Mouse (Mus musculus) layer of hippocampus, postnatal 10 days (tissue): ENCODE results near the gene Opcml. TPM values are rescaled to one million over a fixed set of nuclear protein-coding genes. Genes with fewer than 3 reads are reported as not detected.

ENCODE experiments used
- DNase-seq, 2 experiments: peaks; one replicate each; pipeline ENCODE4 v3.0.0; 2021; ENCODE audit warnings: low spot score in 2 of 2
- total RNA-seq, 2 experiments: library from RNA; stranded (reverse); gene quantifications; 2 replicates each; pipeline ENCODE4 v1.2.3; 2021

Gene Opcml
- total RNA-seq, 2 experiments from 2014 or later = 363 to 385 TPM

- no peak for DNase-seq
Observed at GRCm38 (mm10) chr9:28731811-28732602, 941.4 kb downstream of the Opcml start.

DNA sequence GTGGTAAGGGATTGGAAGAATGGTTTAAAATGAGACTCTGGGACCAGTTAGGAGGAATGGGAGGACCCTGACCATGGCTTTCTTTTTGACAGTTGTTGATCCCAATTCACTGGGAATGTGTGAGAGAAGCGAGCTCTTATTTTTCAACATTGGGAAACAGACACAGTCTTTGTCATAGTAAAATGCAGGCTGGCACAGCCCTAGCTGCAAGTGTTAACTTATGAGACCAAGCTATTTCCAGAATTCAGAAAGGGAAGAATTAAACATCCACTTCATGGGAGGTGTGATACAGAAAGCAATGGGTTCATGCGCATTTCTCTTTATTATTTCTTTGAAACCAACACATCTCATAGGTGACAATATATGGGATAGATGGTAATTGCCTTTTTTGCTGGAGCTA lies 947.4 kb downstream of the Opcml start:
- DNase-seq = no peak

- peak in 1 of 2 experiments; percentile 16 for DNase-seq
Observed at GRCm38 (mm10) chr9:28738451-28738860, 947.9 kb downstream of the Opcml start.

- no peak for DNase-seq
Observed at GRCm38 (mm10) chr9:28744771-28745170, 954.2 kb downstream of the Opcml start.

GRCm38 (mm10) chr9:28748902-28749301 lies 958.3 kb downstream of the Opcml start:
- DNase-seq = peak; percentile 10 to 24

DNA sequence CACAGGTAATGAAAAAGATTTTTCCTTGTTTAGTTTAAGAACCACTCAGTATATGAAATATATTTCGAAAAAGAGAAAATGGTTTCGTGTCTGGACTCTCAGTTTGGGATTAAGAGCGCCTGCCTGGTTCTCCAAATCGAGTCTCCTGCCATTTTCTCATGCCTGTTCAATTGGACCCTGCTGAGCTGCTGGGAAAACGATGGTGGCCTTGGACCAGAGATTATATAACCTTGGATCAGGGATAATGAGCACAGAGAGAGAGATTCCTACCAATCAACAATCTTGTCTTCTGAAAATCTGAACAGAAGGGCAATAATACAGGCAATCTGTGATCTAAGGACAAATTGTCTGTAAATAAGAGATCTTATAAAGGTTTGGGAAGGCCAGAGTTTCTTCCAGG lies 962.3 kb downstream of the Opcml start:
- DNase-seq = no peak

GRCm38 (mm10) chr9:28756841-28757451 lies 966.4 kb downstream of the Opcml start:
- no peak for DNase-seq

GRCm38 (mm10) chr9:28761460-28761859 lies 970.9 kb downstream of the Opcml start:
- no peak for DNase-seq

GRCm38 (mm10) chr9:28764149-28764548 lies 973.6 kb downstream of the Opcml start:
- DNase-seq = no peak

GRCm38 (mm10) chr9:28776517-28777503 lies 986.2 kb downstream of the Opcml start:
- no peak for DNase-seq

DNA sequence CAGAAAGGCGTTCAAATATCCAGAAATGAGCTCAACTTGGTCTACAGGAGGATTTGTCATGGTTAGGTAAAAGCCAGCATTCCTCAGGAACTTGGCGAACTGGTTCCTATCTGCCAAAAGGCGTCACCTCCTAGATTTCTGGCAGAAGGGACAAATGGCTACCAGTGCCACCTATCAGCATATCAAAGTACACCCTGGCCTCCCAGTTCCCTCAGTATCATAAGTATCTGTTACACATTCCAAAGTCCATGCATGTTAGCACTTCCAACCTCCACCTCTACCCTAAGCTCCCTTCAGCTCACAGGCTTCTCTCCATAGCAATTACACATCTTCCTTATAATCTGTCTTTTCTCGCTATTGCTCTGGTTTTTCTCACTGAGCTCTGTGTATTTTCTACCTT lies 993.3 kb downstream of the Opcml start:
- no peak for DNase-seq

- DNase-seq = no peak
Observed at GRCm38 (mm10) chr9:28789439-28789838, 998.9 kb downstream of the Opcml start.

DNA sequence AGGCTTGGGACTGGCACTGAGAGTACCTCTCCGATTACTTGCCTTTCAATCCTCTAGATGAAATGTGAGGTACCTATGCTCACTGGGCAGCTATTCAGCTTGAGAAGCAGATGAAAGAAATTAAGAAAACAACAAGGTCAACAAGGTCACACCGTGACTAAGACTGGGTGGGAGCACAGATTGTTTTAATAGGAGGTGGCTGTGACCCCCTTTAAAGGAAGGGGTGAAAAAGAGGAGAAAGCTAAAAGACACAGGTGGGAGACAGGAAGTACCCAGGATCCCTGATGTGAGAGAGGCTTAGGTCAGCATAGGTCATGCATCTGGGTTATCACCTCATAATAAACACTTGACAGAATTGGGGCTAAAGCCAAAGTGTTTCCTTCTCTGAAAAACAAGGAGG lies 1009.5 kb downstream of the Opcml start:
- DNase-seq = no peak

GRCm38 (mm10) chr9:28806666-28807065 lies 1016.1 kb downstream of the Opcml start:
- DNase-seq = no peak

- DNase-seq = peak in 1 of 2 experiments; percentile 25
Observed at GRCm38 (mm10) chr9:28822060-28822459, 1031.5 kb downstream of the Opcml start.

- DNase-seq = no peak
Observed at GRCm38 (mm10) chr9:28822466-28822865, 1031.9 kb downstream of the Opcml start.

DNA sequence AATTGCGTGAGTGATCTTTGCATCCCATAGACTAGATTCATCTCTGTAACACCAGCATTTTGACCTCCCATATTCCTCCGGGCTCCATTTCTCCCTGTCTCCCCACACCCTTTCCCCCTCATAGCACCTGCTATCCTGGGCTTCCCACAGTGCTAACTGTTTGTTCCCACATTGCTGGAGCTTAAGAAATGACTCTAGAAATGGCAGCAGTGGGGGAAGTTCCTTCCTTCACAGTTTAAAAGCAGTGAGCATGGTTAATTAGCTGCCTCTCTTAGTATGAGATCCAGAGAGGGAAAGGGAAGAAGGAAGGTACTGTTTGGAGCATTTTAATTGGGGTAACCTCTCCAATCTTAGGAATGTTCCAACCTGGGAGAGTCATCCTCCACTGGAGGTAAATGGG lies 1035.2 kb downstream of the Opcml start:
- no peak for DNase-seq

GRCm38 (mm10) chr9:28845961-28846570 lies 1055.5 kb downstream of the Opcml start:
- no peak for DNase-seq

DNA sequence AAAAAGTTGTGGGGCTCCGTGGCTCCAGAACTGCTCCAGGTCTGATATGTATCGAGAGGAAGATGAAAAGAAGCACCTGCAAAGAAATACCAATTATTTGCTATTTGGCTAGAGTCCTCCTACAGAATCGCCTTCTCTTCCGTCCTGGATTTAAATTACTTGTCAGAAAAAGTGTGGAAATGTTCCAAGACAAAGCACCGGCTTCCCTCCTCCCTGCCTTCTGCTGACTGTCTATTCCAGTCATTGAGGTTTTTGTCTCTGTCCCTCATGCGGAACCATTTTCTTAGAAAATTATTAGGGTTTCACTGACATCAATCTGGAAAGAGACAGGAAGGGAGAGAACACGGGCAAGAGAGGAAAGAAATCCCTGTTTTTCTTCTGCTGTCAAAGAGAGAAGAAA lies 1065.3 kb downstream of the Opcml start:
- DNase-seq = no peak

GRCm38 (mm10) chr9:28861983-28862382 lies 1071.4 kb downstream of the Opcml start:
- no peak for DNase-seq

- peak; percentile 14 to 23 for DNase-seq
Observed at GRCm38 (mm10) chr9:28867256-28867655, 1076.7 kb downstream of the Opcml start.
